Mouse (Mus musculus): Measurements from ENCODE around the gene Rad51c.
A peak's percentile ranks its signal among the peaks of the same experiment; 100 is the strongest.
"Not testable (repeated sequence)": the region's sequence is repeated elsewhere in the genome, so short reads cannot be mapped to it uniquely, and the experiment has no call there.

Gene Rad51c

GRCm38 (mm10) chr11:87432447-87432846 is 27.7 kb upstream of the Rad51c start:
- no peak for DNase-seq (ENCODE audit: low read depth, low spot score)

- DNase-seq (ENCODE audit: low read depth, low spot score) = not testable (repeated sequence)
Observed at GRCm38 (mm10) chr11:87431813-87432212, 27.1 kb upstream of the Rad51c start.

- no peak for DNase-seq (ENCODE audit: low read depth, low spot score)
Observed at GRCm38 (mm10) chr11:87430374-87430773, 25.6 kb upstream of the Rad51c start.

- no peak for DNase-seq (ENCODE audit: low read depth, low spot score)
Observed at GRCm38 (mm10) chr11:87429363-87429762, 24.6 kb upstream of the Rad51c start.

GRCm38 (mm10) chr11:87428051-87428673 is 23.4 kb upstream of the Rad51c start:
- DNase-seq (ENCODE audit: low read depth, low spot score) = no peak

GRCm38 (mm10) chr11:87427273-87428050 is 22.7 kb upstream of the Rad51c start:
- DNase-seq (ENCODE audit: low read depth, low spot score) = peak; percentile 84

- DNase-seq (ENCODE audit: low read depth, low spot score) = peak; percentile 94
Observed at GRCm38 (mm10) chr11:87426450-87427250, 21.9 kb upstream of the Rad51c start.

- DNase-seq (ENCODE audit: low read depth, low spot score) = no peak
Observed at GRCm38 (mm10) chr11:87426121-87426449, 21.3 kb upstream of the Rad51c start.

GRCm38 (mm10) chr11:87423551-87424325 is 19.0 kb upstream of the Rad51c start:
- DNase-seq (ENCODE audit: low read depth, low spot score) = peak; percentile 55

GRCm38 (mm10) chr11:87422511-87423340 is 18.0 kb upstream of the Rad51c start:
- DNase-seq (ENCODE audit: low read depth, low spot score) = peak; percentile 98

- peak; percentile 50 for DNase-seq (ENCODE audit: low read depth, low spot score)
Observed at GRCm38 (mm10) chr11:87421760-87422201, 17.0 kb upstream of the Rad51c start.

- no peak for DNase-seq (ENCODE audit: low read depth, low spot score)
Observed at GRCm38 (mm10) chr11:87420861-87421260, 16.1 kb upstream of the Rad51c start.

- DNase-seq (ENCODE audit: low read depth, low spot score) = no peak
Observed at GRCm38 (mm10) chr11:87416120-87416519, 11.4 kb upstream of the Rad51c start.

GRCm38 (mm10) chr11:87413412-87413811 is 8.7 kb upstream of the Rad51c start:
- DNase-seq (ENCODE audit: low read depth, low spot score) = peak; percentile 68

GRCm38 (mm10) chr11:87404111-87404853 is 472 bp downstream of the Rad51c start:
- peak; percentile 93 for DNase-seq (ENCODE audit: low read depth, low spot score)

GRCm38 (mm10) chr11:87398402-87398801 is 6.4 kb downstream of the Rad51c start:
- peak; percentile 27 for DNase-seq (ENCODE audit: low read depth, low spot score)

GRCm38 (mm10) chr11:87393855-87394254 is 10.9 kb downstream of the Rad51c start:
- DNase-seq (ENCODE audit: low read depth, low spot score) = peak; percentile 69

- DNase-seq (ENCODE audit: low read depth, low spot score) = no peak
Observed at GRCm38 (mm10) chr11:87385676-87386075, 19.1 kb downstream of the Rad51c start.

GRCm38 (mm10) chr11:87384551-87384950 is 20.2 kb downstream of the Rad51c start:
- DNase-seq (ENCODE audit: low read depth, low spot score) = no peak

Measured in 3T3-L1 (cell line).